Mouse (Mus musculus): ENCODE data around the gene Dctd.

DNA sequence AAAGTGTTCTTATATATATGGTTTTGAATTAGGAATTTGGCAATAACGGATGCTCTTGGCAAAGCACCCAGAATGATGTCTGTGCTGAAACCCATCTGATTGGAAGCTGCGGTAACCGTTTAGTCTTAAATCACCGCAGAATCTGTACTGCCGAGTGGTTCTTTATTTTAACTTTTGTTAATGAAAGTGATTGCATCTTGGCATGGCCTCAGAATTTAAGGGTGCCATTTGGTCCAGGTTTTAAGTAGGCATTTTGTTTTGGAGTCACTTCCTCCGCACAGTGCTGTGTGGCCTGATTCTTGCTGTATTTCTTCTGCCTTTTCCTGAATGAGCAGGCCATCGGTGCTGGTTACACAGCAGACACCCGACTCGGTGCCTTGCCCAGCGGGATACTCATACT, 47.6 kb downstream of the Dctd start:
- TF ChIP-seq TAL1 (IDR thresholded peaks at IDR 0.05; ENCODE audit: low read length) (no peak), GATA1 (IDR thresholded peaks at IDR 0.05; ENCODE audit: low read length) (no peak)
